Mouse (Mus musculus) fibroblast of lung, adult 2 months (primary cell): ENCODE measurements around the gene Nt5c1a.

Experiments used
- DNase-seq: peaks from one replicate; pipeline ENCODE4 v3.0.0-alpha.2; 2011; ENCODE audit warnings: low read depth

Gene Nt5c1a

DNA sequence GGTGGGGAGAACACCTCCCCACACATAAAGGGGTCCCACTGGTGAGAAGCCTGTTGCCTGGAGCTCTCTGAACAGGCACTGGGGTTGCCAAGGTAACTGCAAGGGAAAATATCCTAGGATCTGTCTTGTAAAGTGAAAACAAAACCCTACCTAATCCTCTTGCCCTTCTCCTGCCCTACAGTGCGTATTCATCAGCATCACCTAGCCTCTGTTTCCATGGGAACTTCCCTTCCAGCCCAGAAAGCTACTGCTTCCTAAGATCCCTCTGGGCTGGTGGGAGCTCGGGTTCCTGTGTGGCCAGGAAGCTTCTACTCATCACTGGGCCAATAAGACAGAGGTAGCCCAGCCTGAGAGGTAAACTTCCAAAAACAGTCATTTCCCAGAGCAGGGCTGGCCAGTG lies 11.0 kb downstream of the Nt5c1a start:
- no peak for DNase-seq

DNA sequence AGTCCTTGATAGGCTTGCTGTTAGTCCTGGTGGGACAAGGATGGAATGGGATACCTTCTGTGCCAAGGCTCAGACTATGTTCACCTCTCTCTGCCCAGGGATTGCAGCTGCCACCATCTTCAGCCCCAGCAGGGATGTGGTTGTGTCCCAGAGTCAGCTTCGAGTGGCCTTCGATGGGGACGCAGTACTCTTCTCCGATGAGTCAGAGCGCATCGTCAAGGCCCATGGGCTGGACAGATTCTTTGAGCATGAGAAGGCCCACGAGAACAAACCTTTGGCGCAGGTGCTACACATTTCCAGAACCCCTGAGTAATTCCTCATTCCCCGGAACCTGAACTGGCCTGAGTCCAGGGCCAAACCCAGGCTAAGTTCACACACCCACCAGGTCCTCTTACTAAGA lies 12.7 kb downstream of the Nt5c1a start:
- DNase-seq: no peak

DNA sequence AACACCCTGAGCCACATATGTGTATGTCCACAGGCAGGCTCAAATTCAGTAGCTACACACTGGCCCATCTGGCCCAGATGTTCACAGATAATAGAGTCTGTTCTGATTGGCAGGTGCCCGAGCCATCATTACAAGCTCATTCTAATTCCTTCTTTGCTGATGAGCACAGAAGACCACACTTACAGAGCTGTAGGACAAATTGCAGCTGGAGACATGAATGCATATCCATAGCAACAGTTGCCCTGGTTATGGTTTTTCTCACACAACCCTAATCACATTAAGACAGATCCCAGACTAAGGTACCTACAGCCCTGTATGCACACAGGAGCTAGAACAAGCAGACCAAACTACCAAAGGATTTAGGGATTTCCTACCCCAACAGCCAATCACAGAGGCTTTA lies 14.1 kb downstream of the Nt5c1a start:
- no peak for DNase-seq

DNA sequence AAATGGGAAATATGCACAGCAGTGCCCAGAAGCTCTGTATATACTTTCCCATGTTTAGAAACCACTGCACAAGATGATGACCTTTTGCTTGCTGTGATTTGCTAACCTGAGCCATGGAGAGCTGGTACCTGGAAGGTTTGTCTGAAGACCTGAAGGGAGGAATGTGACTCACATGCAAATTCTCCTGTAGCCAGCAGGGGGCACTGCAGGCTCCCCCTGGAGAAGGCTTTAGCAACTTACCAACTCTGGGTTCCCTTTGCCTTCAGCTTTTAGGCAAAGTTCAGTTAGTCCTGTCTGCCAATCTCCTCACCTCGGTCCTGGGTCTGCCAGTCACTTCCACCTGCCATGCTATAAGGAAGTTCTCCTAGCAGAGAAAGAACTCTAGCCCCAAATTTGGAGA lies 15.5 kb downstream of the Nt5c1a start:
- no peak for DNase-seq

DNA sequence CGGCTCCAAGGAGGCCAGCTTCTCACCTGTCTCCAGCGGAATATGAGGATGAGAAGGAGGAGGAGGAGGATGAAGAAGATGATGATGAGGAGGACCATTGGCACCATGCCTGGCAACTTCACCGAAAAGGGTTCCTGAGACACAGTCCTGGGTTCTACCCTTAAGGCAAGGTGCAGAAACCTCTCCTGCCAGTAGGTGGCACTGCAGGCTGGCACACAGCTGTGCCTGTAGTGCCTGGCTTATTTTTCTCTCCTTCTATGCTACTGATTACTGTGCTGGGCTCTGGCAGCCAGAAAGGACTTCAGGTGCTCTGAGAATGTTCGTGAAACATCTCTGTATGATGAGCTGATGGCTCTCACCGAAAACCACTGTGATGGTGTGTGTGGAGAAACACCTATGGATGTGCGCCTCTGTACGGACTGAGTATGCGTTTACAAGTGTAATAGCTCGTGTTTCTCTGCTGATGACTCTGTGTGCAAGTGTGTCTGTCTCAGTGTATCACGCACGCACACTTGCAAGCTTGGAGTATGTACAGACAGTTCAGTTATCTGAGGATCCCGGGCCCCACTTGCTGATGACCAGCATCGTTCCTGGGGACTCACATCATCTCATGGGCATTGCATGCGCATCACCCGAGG lies 18.5 kb downstream of the Nt5c1a start:
- no peak for DNase-seq

DNA sequence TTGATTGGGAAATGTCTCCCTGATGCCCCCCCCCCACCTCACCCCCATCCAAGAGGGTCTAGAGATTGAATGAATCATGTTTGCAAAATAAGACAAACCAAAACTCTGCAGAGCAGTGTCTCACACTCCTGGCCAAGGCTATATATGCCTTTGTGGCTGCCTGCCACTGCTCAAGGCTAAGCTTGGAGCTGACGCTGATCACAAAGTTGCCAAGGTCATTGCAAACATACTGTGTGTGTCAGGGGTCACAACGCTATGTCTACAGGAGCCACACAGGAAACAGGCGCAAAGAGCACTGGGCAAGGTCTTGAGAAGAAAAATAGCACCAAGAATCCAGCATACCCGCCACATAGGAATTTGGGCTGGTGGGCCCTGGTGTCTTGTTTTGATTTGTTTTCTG lies 19.3 kb downstream of the Nt5c1a start:
- no peak for DNase-seq

DNA sequence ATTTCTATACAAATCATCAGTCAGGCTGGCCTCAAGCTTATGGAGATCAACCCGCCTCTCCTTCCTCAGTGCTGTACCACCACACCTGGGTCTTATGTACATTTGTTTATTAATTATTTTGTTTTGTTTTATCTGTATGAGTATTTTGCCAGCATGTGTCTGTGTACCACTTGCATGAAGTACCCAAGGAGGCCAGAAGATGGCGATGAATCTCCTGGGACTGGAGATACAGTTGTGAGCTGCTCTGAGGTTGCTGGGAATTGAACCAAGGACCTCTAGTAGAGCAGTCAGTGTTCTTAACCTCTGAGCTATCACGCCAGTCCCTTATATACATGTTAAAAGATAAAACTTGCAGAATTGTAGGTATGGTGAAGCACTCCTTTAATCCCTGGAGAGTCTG lies 22.0 kb downstream of the Nt5c1a start:
- DNase-seq: no peak

DNA sequence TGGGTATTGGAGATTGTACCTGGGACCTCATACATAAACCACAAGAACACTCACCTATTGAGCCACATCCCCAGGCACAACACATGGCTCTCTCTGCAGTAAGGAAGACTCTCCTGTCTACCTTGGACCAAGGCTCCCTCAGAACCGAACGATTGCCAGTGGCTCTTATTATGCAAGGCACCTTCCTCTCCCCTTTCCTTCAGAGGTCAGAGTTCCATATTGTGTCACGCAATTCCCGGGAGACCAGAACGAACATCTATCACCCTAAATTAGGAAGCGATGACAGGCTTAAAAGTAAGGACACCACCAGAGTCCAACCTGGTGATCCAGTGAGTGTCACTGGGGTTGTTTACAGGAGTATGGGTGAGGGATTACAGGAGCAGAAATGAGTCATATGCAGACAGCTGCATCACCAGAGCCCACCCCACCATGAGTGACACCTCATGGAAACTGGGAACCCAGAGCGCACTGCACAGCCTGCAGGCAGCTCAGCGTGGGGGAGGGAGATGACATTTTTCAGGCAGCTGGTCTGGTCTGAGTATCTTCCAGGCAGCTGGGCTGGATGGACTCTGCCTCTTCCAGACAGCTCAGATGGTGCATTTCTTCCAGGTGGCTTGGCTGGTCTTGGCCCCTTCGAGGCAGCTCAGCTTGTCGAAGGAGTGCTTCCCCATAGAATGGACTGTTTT lies 24.6 kb downstream of the Nt5c1a start:
- no peak for DNase-seq

DNA sequence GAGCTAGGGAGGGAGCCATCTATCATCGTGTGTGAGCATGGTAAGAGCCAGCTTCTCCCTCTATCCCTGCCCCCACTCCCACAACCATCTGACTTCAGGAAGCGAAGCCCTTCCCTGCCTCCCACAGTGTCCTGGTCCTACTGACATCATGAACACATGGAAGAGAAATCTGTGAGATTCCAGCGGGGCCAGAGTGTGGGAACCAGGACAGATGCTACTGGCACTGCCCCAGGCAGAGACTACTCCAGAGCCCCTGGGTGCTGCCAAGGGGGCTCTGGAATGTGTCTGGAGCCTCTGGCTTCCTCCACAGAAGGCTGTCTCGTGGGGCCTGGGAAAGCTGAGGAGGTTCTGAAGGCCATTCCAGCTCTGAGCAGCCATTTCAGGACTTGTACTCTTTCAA lies 26.4 kb downstream of the Nt5c1a start:
- no peak for DNase-seq

DNA sequence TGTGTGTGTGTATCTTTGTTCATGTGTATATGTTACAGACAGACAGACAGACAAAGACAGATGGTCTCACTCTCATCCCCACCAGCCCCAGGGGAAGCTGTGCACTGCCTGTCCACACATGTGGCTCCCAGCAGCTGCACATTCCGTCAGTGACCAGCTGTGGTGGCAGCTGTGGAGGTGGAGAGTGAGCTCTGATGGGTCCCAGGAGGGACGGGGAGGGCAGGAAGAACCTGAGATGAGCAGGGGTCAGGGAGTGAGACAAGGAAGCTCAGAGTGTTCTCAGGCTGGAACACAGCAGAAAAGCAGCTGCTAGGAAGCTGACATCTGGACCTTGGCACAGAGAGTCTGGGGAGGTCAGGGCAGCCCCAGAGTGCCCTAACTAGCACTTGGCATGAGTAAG lies 27.0 kb downstream of the Nt5c1a start:
- DNase-seq: no peak

DNA sequence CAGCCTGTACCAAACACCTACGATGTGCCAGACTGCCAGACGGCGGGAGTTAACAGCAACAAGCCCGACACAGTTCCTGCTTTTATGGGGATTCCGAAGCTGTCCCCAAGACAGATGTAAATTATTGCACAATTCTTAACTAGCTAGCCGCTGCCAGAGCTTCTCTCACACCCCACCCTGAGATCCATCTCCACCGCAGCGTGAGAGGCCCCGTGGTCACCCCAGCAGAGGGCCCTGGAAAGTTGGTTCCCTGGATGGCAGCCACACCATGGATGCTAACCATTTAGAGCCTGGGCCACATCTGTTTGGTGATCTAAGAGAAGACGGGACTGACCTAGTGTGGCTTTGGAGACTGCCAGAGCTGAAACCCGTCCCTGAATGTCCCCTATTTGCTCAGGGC lies 27.9 kb downstream of the Nt5c1a start:
- DNase-seq: no peak

DNA sequence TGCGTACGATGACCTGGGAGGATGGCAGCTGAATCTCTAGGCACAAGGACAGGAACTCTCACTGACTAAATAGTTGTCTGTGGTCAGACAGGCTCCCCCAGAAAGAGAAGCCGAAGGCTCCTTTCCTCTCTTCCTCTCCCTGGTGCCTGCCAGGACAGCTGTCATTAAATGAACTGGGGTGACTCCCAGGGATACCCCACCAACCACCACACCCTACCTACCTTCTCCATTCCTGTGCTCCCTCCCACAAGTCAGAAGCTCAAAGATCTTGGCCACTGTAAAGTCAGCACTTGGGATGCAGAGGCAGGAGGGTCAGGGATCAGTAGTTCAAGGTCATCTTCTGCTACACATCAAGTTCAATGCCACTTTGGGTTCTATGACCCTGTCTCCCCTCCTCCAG lies 31.5 kb downstream of the Nt5c1a start:
- no peak for DNase-seq

DNA sequence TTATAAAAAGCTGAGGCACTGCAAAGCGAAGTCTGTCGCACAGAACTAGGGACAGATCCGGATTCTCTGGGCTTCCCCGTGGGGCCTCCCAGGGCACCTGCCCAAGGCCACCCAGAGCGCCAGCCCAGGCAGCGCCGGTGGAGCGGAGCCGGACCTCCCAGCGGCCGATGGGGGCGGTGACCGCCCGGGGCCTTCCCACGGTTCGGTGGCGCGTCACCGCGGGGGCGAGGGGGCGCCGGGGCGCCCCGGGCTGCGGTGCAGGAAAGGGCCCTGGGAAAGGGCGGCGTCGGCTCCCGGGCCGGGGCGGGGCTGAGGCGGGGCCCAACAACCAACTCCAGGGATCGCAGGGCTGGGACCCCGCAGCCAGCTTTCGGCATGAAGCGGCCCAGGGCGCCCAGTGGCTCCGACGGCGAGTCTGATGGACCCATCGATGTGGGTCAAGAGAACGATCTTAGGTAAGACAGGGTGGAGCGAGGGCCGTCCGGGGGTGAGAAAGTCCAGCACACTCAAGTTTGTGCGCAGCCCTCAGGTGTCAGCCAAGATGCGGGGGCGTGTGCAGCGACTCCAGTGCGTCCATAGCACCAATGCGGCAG lies 32.3 kb downstream of the Nt5c1a start, which contains the start of gene Heyl:
Gene Heyl (plus strand): TSS at position 65 of the 593 bp plus-strand sequence.
- no peak for DNase-seq

DNA sequence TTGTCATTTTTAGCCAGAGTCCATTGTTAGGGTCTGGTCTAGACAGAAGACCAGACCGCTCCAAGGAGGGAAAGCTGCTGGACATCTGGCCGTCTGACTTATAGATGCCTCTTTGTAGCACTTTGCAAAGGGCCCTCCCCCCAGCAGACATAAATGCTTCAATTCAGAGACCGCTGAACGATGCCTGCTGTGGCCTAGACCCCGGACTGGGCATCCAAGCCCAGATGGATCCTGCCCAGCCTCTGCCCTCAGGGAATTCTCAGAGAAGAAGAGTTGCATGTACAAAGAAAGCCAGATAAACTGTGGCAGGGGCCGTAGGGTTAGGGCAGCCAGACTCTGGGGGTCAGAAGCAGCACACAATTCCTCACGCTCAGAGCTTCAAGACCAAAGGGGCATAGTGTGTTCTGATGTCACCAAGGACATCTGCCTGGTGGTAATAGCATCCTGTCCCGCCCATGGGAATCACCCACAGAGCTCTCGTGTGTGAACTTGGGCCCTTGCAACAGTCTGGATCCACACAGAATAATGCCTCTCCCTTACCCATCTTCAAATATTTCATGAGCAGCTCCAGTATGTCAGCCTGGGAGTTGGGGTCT lies 34.6 kb downstream of the Nt5c1a start:
- no peak for DNase-seq

DNA sequence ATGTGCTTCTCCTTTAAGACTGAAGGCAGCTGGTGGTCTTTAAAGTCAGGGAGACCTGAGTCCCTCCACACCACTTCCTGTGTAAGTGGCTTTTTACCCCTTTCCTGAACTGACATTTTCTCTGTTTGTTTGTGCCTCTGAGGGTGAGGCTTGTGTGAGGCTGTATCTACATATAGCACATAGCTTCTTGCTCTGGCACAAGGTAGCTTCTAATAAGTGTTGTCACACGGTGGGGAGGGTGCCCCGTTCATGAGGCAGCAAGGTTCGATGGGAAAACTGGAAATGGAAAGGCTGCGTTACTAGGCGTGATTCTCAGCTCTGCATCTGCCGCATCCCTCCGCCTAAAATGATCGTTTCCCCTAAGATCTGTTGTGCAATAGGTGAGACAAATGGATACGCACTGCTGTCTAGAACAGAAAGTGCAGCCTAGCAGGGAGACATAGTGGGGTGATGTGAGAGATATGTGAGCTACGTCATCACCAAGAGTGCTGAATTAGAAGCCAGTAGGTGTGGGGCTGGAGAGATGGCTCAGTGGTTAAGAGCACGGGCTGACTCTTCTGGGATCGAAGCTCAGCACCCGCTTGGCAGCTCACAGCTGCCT lies 35.2 kb downstream of the Nt5c1a start:
- no peak for DNase-seq

DNA sequence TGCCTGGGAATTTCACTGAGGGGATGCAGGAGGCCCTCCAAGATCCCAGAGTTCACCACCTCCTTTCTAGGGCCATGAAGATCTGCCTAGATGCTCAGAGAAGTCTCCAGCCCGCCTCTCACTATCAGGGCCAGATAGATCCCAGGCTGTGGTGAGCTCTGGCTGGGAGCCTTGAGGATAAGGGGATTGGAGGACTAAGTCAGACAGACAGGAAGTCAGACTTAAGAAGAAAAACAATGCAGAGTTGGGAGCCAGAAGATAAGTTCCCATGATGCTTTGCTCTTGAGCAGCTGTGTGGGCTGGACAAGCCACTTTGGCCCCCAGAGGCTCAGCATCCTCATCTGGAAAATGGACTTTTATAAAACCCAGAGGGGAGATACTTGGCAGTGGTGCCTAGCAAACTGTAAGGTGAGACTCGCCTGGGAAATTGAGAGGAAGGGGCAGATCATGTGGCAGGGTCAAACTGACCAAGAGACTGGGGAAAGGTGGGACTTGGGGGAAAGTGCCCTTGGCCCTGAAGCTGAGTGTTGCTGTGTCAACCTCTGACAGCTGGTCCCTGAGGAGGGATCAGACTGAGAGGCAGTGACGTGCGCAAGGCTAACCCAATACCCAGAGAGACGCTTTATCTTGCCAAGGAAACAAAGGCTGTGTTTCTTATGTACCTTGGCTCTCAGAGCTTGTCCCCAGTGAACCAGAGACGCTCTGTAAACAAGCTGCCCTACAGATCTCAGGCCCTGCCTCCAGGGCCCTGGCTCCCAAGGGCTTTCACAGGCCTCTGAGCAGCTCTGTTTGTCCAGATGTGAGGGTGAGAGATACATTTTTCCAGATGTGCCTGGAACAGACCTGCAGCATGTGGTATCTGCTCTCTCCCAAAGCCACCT lies 36.3 kb downstream of the Nt5c1a start:
- DNase-seq: no peak

DNA sequence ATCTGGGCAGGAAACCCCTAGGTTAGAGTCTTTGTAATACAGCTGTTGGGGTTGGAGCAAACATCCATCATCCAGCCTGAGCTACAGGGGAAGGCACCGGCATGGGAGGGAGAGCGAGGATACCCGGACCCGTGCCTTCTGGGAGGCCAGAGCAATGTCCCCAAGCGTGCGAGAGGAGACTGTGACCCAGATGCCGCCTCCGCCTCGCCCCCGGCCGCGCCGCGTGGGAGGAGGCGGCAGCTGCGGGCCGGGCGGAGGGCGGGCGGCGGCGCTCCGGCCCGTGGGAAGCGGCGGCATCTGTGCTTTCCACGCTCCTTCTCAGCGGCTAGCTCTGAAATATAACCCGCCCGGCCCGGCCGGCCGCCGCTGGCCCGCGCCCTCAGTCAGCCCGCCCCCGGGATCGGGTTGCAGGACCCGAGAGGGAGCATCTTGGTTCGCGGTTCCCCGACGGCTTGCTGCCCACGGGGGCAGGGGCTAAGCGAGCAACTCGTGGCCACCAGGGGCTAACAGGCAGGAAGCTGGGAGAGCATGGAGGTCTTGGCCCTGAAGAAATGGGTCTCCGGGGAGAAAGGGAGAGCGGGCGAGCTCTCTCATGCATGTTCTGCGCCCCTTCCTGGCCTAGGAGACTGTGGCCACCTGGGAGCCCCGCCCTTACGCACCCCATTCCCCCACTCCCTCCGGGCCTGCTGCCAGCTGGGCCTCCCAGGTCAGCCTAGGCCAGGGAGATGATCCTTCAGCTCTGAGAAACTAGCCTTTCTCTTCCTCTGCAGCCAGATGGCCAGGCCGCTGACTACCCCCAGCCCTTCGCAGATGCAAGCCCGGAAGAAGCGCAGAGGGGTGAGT lies 38.3 kb downstream of the Nt5c1a start:
- DNase-seq: peak; percentile 74

DNA sequence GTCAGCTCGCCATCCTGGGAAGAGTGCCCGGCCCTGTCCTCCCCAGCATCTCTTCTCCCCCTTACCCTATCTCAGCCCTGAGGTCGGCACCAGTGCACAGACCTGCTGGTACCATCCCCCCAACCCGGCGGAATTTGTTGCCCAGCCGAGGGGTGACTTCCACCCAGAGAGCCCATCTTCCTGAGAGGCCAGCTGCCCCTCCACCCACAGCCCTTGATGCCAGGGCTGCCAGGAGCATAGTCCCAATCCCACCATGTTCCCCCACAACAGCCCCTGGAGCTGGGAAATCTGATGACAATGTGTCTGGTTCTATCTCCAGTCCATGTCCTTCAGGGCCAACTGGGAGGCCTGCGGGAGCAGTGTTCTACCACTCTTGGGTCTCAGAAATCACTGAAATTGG lies 44.9 kb downstream of the Nt5c1a start:
- DNase-seq: no peak

DNA sequence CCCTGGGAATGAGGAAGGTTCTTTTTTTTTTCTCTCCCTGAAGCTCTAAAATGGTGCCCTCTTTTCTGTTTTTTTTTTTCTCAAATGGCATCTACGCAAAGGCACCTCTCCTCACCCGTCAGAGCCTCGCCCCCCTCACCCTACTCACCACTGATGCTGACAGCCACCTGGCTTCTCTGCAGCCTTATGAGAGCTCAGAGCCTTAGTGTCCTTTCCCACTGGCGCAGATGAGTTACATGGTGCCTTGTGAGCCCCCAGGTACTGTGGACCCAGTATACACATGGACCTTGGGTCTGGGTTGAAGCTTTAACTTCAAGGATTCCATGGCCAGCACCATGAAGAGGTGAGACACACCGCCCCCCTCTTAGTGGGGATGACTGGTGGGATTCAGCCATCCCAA lies 45.3 kb downstream of the Nt5c1a start:
- DNase-seq: no peak

DNA sequence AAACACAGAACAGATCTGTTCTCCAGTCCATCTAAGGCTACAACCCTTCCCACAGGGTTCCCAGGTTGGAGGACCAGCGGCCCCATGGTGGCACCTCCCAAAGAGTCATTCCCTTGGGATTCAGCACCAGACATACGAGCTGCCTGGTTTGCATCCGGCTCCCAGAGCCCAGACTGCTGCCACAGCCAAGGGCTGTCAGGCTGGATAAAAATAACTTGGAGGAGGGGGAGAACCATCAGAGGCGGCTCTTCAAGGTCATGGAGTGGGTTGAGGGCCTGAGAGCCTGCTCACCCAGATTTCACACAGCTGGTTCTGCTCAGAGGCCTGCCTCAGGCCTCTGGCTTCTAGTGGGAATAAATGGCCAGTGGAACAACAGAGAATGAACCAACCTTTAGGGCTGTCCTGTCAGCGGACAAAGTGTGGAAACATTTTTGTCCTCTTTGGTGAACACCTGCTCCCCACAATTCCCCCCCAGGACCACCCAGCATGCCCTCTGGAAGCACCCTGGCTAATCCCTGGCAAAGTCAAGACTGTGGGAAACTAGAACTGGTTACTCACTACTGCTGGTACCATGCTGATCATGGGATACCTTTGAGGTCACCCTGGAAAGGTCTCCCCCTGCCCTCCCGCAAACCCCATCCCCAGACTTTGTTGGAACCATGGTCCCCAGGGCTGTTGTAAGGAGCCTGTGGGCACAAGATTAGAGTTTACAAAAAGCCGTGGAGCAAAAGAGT lies 46.0 kb downstream of the Nt5c1a start:
- DNase-seq: no peak
